Mouse (Mus musculus) stomach, postnatal 0 days (tissue): ENCODE measurements at regions not wholly inside any gene's neighbourhood (a gene's known extent, or its start where the extent isn't known, plus 50 kb on each side); places are given as distances from the start of the nearest gene placed in this dataset.

Experiments used
- CTCF ChIP-seq: IDR thresholded peaks from 2 replicates; pipeline ENCODE4 v1.5.1; 2016; ENCODE audit warnings: antibody characterized with exemption, low read depth, mild to moderate bottlenecking, moderate library complexity
- EP300 ChIP-seq: optimal IDR thresholded peaks from 2 replicates; pipeline ENCODE3; 2016; ENCODE audit warnings: antibody characterized with exemption

DNA sequence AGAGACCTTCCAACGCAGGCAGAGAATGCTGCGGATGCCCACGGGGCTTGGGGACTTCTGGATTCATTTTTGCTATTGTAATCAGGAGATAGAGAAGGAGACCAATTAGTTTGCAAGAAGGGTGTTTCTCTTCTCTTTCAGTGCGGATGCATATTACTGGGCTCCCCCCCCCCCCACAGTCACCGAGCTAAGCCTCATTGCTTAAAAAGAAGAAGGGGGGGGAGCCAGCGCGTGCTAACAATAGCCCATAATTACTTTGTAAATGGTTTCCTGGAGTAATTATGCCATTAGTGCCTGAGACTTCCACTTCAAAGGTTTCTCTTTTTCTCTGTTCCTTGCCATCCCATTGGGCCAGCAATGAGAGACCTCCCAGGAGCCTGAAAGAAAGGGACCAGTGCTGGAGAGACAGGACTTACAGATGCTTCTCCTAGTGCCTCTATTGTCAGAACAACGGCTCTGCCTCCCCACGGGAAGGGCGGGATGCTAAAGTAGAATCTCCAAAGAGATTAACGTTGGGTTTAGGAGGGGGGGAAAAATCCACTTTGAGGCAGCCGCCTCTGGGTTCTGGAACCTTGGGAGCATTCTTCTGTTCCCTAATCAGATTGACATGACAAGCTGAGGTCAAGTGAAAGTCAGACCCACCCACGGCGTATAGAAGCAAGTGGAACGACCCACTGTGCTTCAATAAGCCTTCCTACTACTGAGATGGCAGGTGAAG, 116.1 kb upstream of the Castor2 start:
- TF ChIP-seq CTCF, result no peak
- no peak for TF ChIP-seq EP300
